Mouse (Mus musculus) kidney, adult 18-20 months (tissue): ENCODE measurements around the gene Tulp1.

Experiments used
- DNase-seq: peaks from one replicate; pipeline ENCODE4 v3.0.0; 2021

Gene Tulp1

DNA sequence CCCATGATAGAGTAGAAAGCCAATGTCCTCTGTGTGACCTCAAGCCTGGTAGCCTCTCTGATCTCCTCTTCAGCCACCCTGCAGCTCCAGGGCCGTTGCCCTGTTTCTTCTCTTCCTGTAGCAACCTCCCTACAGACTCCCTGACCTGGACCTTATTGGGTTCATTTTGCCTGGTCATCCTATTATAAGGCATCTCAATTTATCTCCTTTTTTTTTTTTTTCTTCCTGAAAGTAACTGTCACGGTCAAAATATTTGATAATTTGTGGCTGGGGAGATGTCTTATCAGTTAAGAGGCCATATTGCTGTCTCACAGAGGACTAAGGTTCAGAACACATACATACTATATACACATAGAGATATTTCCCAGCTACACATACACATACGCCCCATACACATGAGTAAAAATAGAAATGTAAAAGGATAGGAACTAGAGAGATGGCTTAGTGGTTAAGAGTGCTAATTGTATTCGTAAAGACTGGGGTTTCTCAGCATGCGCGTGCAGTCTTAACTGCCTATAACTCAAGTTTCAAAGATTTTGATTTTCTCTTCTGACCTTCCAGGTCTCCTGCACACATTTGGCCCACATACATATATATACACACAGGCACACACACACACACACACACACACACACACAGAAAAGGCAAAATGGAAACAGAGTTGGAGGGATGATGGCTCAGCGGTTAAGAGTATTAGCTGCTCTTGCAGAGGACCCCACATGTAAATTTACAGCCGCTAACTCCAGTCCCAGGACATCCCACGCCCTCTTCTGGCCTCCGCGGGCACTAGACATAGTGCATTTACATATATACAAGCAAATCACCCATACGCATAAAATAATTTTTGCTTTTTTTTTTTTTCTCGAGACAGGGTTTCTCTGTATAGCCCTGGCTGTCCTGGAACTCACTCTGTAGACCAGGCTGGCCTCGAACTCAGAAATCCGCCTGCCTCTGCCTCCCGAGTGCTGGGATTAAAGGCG, 52.5 kb downstream of the Tulp1 start:
- peak; percentile 46 for DNase-seq

- DNase-seq: no peak
Observed at GRCm38 (mm10) chr17:28311366-28312132, 53.5 kb downstream of the Tulp1 start.

DNA sequence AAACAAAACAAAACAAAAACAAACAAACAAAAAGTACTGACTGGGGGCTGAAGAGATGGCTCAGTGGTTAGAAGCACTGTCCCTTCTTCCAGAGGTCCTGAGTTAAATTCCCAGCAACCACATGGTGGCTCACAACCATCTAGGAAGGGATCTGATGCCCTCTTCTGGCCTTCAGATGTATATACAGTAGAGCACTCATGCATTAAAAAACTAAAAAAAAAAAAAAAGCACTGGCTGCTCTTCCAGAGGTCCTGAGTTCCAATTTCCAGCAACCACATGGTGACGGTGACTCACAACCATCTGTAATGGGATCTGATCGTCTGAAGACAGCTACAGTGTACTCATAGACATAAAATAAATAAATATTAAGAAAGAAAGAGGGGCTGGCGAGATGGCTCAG, 54.2 kb downstream of the Tulp1 start:
- no peak for DNase-seq

DNA sequence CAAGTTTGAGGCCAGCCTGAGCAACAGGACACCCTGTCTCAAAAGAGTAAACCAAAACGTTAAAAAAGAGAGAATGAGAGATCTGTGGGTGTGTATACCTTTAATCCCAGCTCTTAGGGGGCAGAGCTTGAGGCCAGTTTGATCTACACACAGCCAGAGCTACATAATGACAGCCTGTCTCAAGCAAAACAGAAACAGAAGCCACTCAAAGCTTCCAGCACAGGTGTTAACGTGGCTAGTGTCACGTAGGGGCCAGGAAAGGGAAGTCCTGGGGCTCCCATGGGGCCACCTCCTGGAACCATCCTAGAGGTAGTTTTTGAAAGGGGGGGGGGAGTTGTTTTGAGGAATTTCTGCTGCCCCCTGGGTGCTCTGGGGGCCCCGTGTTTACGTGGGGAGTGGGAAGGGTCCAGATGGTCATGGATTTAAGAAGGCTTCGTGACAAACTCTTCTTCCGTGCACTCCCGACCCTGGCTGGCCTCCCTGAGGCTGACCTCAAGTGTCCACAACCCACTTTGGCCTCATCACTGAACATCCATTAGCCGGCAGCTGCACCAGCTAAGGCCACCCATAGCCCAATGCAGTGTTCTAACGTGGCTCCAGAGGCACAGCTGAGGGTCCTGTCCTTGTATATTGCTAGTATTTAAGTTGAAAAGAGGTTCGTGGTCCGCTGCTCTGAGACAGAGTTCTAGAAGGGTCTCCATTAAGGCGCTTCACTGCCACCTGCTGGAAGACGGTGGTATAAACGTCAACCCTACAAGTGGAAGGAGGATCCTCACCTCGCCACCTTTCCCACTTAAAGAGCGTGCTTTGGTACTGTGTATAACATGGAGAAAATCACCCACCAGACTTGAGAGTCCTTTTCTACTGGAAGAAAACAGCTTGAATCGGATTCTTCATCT, 56.5 kb downstream of the Tulp1 start:
- DNase-seq: peak; percentile 94

- DNase-seq: no peak
Observed at GRCm38 (mm10) chr17:28305172-28305571, 59.9 kb downstream of the Tulp1 start.
